Mouse (Mus musculus): ENCODE results near the gene Ppp1r7. TPM values are rescaled to one million over a fixed set of nuclear protein-coding genes. Genes with fewer than 3 reads are reported as not detected.
"Not testable (repeated sequence)": the region's sequence is repeated elsewhere in the genome, so short reads cannot be mapped to it uniquely, and the experiment has no call there.

Ppp1r7 gene
- polyA plus RNA-seq (2015; fragmentation: Nextera tagmentation; extraction: Ambion mirVana) = 63.3 and 70.5 TPM in 2 replicates

DNA sequence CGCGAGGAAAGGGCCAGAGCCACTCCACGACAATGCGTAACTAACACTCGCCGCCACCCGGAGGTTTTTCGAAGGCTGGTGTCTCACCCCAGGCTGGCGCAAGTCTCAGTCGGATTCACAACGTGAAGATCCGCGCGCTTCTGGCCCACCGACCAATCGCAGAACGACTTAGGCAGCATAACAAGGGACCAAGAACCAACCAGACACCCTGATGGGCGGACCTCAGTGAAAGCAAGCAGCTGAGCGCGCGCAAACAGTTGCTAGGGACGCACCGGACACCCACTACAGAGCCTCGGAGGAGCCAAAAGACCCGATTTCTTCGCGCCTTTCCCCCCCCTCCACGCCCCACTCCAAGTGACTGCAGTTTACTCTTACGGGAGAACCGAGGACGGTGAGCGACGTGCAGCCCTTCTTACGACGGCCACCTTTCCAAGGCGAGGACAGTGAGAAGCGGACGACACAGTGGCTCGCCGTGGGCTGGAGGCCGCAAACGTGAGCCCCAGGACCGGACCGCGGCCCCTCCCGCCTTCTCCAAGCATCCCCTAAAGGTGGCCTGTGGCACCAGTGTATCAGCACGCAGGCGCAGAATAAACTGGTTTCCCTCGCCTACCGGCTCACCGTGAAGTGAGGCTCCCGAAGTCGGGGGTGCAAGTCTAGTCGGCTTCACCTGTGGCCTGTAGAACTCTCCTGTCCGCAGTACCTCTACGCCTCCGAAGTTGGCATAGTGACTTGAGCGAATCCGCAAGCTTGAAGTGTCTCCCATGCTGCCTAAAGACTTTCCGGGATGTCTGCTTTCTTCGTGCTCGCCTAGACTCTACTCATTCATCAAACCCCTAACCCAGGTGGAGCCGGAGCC, at the start of gene Ppp1r7, which contains the start of gene Pask:
Ppp1r7 (plus strand) TSS at position 207 of the 856 bp plus-strand sequence.
Pask (minus strand) TSS at position 835 of the 856 bp plus-strand sequence.
- Histone ChIP-seq H3K36me3 (peaks cover 4% of the 10 kb centered on the region; the same call in 1 of the 2 replicates), H3K27me3 (no peaks in the 10 kb centered on the region), H3K9me3 (no peaks in the 10 kb centered on the region), H3K4me2 (peak within 1 kb of the TSS; percentile 88), H3K4me1 (peaks cover 21% of the 10 kb centered on the region), H3K9ac (peak within 1 kb of the TSS; percentile 74), H3K27ac (peak within 1 kb of the TSS; percentile 63), H3K4me3 (peak within 1 kb of the TSS; percentile 70)
- under 1% methylated on average over 63 of the region's 63 CpGs for WGBS
- peak; percentile 97 for ATAC-seq (ENCODE audit: borderline replicate concordance, extremely low read depth, low FRiP score, low TSS enrichment)

DNA sequence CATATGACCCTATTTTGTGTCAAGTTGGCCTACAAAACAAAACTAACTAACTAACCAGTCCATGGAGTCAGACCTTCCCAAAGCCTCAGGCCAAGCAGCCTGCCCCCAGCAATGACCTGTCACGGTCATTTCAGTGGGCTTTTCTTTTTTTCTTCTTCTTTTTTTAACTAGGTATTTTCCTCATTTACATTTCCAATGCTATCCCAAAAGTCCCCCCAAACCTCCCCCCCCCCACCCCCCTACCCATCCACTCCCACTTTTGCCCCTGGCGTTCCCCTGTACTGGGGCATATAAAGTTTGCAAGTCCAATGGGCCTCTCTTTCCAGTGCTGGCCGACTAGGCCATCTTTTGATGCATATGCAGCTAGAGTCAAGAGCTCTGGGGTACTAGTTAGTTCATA, 48.2 kb upstream of the Ppp1r7 start:
- not testable (repeated sequence) for H3K4me3 ChIP-seq; H3K9me3 ChIP-seq; H3K9ac ChIP-seq; H3K4me2 ChIP-seq; H3K27ac ChIP-seq; H3K27me3 ChIP-seq; ATAC-seq (ENCODE audit: borderline replicate concordance, extremely low read depth, low FRiP score, low TSS enrichment); H3K4me1 ChIP-seq
- 75% methylated on average over 3 of the region's 3 CpGs for WGBS
- peaks cover 47% of the 10 kb centered on the region for H3K36me3 ChIP-seq

- Histone ChIP-seq H3K27ac (no peak overlapping the region), H3K4me2 (no peak overlapping the region), H3K4me1 (peaks cover 9% of the 10 kb centered on the region), H3K9me3 (no peaks in the 10 kb centered on the region), H3K4me3 (no peak overlapping the region), H3K27me3 (no peaks in the 10 kb centered on the region), H3K36me3 (peaks cover 77% of the 10 kb centered on the region), H3K9ac (no peak overlapping the region)
- no peak; the same call in 1 of the 2 replicates for ATAC-seq (ENCODE audit: borderline replicate concordance, extremely low read depth, low FRiP score, low TSS enrichment)
- 70% methylated on average over 4 of the region's 4 CpGs for WGBS
Measured at GRCm38 (mm10) chr1:93299791-93300190, 42.9 kb upstream of the Ppp1r7 start.

DNA sequence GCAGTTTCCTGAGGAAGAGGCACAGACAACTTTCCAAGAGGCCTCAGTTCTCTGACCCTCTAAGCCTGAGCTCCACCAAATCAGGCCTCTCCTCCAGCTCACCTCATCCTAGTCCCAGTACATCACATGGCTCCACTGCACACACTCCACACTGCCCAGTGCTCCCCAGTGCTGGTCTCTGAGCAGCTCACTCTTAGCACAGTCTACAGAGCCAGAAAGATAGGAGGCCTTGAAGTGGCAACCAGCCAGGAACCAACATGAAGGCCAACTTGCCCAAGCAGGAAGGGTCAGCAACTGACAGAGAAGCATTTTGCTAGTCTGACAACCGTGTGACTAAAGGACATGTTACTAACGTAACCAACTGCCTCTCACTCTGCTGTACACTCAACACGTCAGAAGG, 42.1 kb upstream of the Ppp1r7 start:
- ATAC-seq (ENCODE audit: borderline replicate concordance, extremely low read depth, low FRiP score, low TSS enrichment) = 0 out of 2 replicates have a peak, but pooled peaks have one; percentile 39
- H3K27me3 ChIP-seq = no peaks in the 10 kb centered on the region
- peaks cover 75% of the 10 kb centered on the region for H3K36me3 ChIP-seq
- H3K9ac ChIP-seq = no peak overlapping the region
- peaks cover 13% of the 10 kb centered on the region for H3K4me1 ChIP-seq
- H3K4me2 ChIP-seq = no peak overlapping the region
- no peaks in the 10 kb centered on the region for H3K9me3 ChIP-seq
- H3K4me3 ChIP-seq = no peak overlapping the region
- H3K27ac ChIP-seq = no peak overlapping the region
- 75% methylated on average over 3 of the region's 3 CpGs for WGBS

- H3K36me3 ChIP-seq = peaks cover 37% of the 10 kb centered on the region
- 6% methylated on average over 36 of the region's 36 CpGs for WGBS
- peak within 1 kb of the TSS; percentile 66 for H3K4me3 ChIP-seq
- no peaks in the 10 kb centered on the region for H3K27me3 ChIP-seq
- H3K27ac ChIP-seq = 0 out of 2 replicates have a peak within 1 kb of the TSS, but pooled peaks have one; percentile 8
- H3K4me1 ChIP-seq = peaks cover 9% of the 10 kb centered on the region
- peak within 1 kb of the TSS; percentile 66 for H3K9ac ChIP-seq
- H3K4me2 ChIP-seq = peak within 1 kb of the TSS; percentile 78
- peak; percentile 85 for ATAC-seq (ENCODE audit: borderline replicate concordance, extremely low read depth, low FRiP score, low TSS enrichment)
- H3K9me3 ChIP-seq = no peaks in the 10 kb centered on the region
Measured at GRCm38 (mm10) chr1:93305581-93306337, 36.9 kb upstream of the Ppp1r7 start, which contains the start of gene Mterf4. TSS of gene Mterf4 (minus strand) at chr1:93305915.

- H3K36me3 ChIP-seq = peaks cover 67% of the 10 kb centered on the region
Measured at GRCm38 (mm10) chr1:93323973-93324372, 18.7 kb upstream of the Ppp1r7 start.

DNA sequence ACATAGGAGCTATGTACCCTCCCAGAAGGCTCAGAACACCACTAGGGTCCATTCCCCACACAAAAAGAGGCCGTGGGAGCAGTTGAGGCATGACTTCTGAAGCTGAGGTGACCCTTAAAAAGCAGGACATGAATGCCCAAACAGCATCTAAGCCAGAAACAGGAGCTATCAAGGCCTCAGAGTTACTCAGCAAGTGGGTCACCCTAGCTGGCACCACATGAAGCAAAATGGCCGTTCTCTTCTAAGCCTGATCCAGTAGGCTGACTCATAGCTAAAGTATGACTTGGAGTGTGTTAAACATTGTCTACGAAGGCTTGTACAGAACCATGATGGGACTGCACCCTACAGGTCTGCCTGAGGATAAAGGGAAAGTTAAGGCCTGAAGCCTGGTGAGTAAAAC, 16.2 kb upstream of the Ppp1r7 start:
- H3K4me3 ChIP-seq = no peak overlapping the region
- H3K36me3 ChIP-seq = peaks cover 45% of the 10 kb centered on the region
- H3K9me3 ChIP-seq = no peaks in the 10 kb centered on the region
- H3K4me2 ChIP-seq = no peak overlapping the region
- H3K9ac ChIP-seq = no peak overlapping the region
- no peak for ATAC-seq (ENCODE audit: borderline replicate concordance, extremely low read depth, low FRiP score, low TSS enrichment)
- H3K27ac ChIP-seq = no peak overlapping the region
- no peaks in the 10 kb centered on the region for H3K4me1 ChIP-seq
- 89% methylated on average over 3 of the region's 3 CpGs for WGBS
- no peaks in the 10 kb centered on the region for H3K27me3 ChIP-seq

More at GRCm38 (mm10) chr1:93323973-93324372, 18.7 kb upstream of the Ppp1r7 start:
- Histone ChIP-seq H3K9me3 (no peaks in the 10 kb centered on the region), H3K4me2 (no peak overlapping the region), H3K27me3 (no peaks in the 10 kb centered on the region), H3K4me1 (no peaks in the 10 kb centered on the region), H3K4me3 (no peak overlapping the region), H3K27ac (no peak overlapping the region), H3K9ac (no peak overlapping the region)
- 88% methylated on average over 6 of the region's 6 CpGs for WGBS
- ATAC-seq (ENCODE audit: borderline replicate concordance, extremely low read depth, low FRiP score, low TSS enrichment) = no peak

DNA sequence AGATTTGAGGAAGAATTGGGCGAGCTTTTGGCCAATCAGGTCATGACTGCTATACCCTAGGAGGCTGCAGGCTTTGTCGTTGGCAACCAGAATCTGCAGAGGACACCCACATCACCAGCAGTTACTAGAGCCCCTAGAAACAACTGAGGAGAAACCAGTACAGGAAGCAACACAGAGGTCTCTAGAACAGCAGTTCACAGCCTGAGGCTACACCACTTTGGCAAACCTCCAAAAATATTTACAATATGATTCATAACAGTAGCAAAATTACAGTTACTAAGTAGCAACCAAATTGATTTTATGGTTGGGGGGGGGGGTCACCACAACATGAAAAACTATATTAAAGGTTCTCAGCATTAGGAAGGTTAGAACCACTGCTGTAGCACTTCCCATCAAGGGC, 8.0 kb upstream of the Ppp1r7 start:
- no peak overlapping the region for H3K9ac ChIP-seq
- no peaks in the 10 kb centered on the region for H3K27me3 ChIP-seq
- no peak overlapping the region for H3K4me2 ChIP-seq
- H3K27ac ChIP-seq = no peak overlapping the region
- ATAC-seq (ENCODE audit: borderline replicate concordance, extremely low read depth, low FRiP score, low TSS enrichment) = no peak
- H3K9me3 ChIP-seq = no peaks in the 10 kb centered on the region
- WGBS = 81% methylated on average over 2 of the region's 2 CpGs
- no peaks in the 10 kb centered on the region for H3K4me1 ChIP-seq
- peaks cover 11% of the 10 kb centered on the region for H3K36me3 ChIP-seq
- no peak overlapping the region for H3K4me3 ChIP-seq

GRCm38 (mm10) chr1:93343504-93344047, 922 bp downstream of the Ppp1r7 start:
- Histone ChIP-seq H3K4me1 (peaks cover 21% of the 10 kb centered on the region), H3K4me2 (peak overlapping the region; percentile 88), H3K27ac (peak overlapping the region; percentile 46; the same call in 1 of the 2 replicates), H3K27me3 (no peaks in the 10 kb centered on the region), H3K36me3 (peaks cover 7% of the 10 kb centered on the region), H3K9ac (peak overlapping the region; percentile 74), H3K4me3 (peak overlapping the region; percentile 70), H3K9me3 (no peaks in the 10 kb centered on the region)
- WGBS = under 1% methylated on average over 38 of the region's 39 CpGs
- ATAC-seq (ENCODE audit: borderline replicate concordance, extremely low read depth, low FRiP score, low TSS enrichment) = peak; percentile 95

- peaks cover 11% of the 10 kb centered on the region for H3K4me1 ChIP-seq
- no peak overlapping the region for H3K4me3 ChIP-seq
- no peaks in the 10 kb centered on the region for H3K9me3 ChIP-seq
- no peaks in the 10 kb centered on the region for H3K27me3 ChIP-seq
- H3K9ac ChIP-seq = no peak overlapping the region
- no peak overlapping the region for H3K27ac ChIP-seq
- no peak overlapping the region for H3K4me2 ChIP-seq
- H3K36me3 ChIP-seq = peaks cover 30% of the 10 kb centered on the region
- ATAC-seq (ENCODE audit: borderline replicate concordance, extremely low read depth, low FRiP score, low TSS enrichment) = no peak
- WGBS = 79% methylated on average over 5 of the region's 5 CpGs
Measured at GRCm38 (mm10) chr1:93347176-93347575, 4.5 kb downstream of the Ppp1r7 start.

DNA sequence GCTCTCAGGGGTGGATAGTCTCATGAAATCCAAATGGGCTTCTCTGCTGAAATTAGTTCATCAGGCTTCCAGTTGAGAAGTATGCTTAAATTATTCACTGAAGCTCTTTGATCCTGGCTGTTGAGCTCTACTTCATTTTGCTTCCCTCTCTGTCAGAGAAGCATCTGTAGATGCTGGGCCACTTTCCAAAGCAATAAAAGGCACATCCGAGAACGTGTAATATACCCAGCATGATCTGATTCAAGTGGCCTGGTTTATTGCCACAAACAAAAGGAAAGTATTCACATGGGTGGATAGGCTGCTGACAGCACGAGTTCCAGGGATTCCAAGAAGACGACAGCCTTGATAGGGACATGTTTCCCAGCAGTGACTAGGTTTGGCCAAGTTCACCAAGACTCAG, 7.0 kb downstream of the Ppp1r7 start:
- ATAC-seq (ENCODE audit: borderline replicate concordance, extremely low read depth, low FRiP score, low TSS enrichment) = no peak

More for the DNA sequence above, 7.0 kb downstream of the Ppp1r7 start:
- WGBS = 80% methylated on average over 4 of the region's 4 CpGs
- Histone ChIP-seq H3K4me3 (no peak overlapping the region), H3K27me3 (no peaks in the 10 kb centered on the region), H3K4me2 (no peak overlapping the region), H3K27ac (no peak overlapping the region), H3K4me1 (peaks cover 5% of the 10 kb centered on the region), H3K9ac (no peak overlapping the region), H3K36me3 (peaks cover 52% of the 10 kb centered on the region), H3K9me3 (no peaks in the 10 kb centered on the region)

Measured in lung, embryonic 15.5 days (tissue).